Mouse (Mus musculus) kidney, embryonic 14.5 days (tissue): Measurements from ENCODE around the gene Ceacam16. TPM values are rescaled to one million over a fixed set of nuclear protein-coding genes. Genes with fewer than 3 reads are reported as not detected.

Experiments used
- ATAC-seq: fragments of 200-750 bp; cut with Nextera tagmentation; 2 replicates; pipeline ENCODE4 v1.8.0; 2017; ENCODE audit warnings: moderate number of reproducible peaks, mild to moderate bottlenecking, moderate TSS enrichment, moderate library complexity; ENCODE audit not compliant: low FRiP score, low TSS enrichment
- H3K27ac ChIP-seq: fragments of 300-500 bp; sonication (generic); 2 replicates; pipeline ENCODE4 v1.5.1; 2014; ENCODE audit warnings: low read depth, mild to moderate bottlenecking, low read length, moderate library complexity, mixed read lengths
- H3K27me3 ChIP-seq: fragments of 300-500 bp; sonication (generic); 2 replicates; pipeline ENCODE4 v1.6.1; 2014; ENCODE audit warnings: mild to moderate bottlenecking, low read length; ENCODE audit not compliant: control insufficient read depth, insufficient read depth
- H3K36me3 ChIP-seq: fragments of 300-500 bp; sonication (generic); 2 replicates; pipeline ENCODE4 v1.6.1; 2014; ENCODE audit warnings: low read length, mixed read lengths; ENCODE audit not compliant: control insufficient read depth, insufficient read depth
- H3K4me1 ChIP-seq: fragments of 300-500 bp; sonication (generic); 2 replicates; pipeline ENCODE4 v1.6.1; 2014; ENCODE audit warnings: low read length, mixed read lengths; ENCODE audit not compliant: control insufficient read depth, insufficient read depth
- H3K4me2 ChIP-seq: fragments of 300-500 bp; sonication (generic); replicated peaks from 2 replicates; pipeline ENCODE4 v1.6.1; 2014; ENCODE audit warnings: low read depth, mild to moderate bottlenecking, low read length
- H3K4me3 ChIP-seq: fragments of 300-500 bp; sonication (generic); 2 replicates; pipeline ENCODE4 v1.5.1; 2014; ENCODE audit warnings: mild to moderate bottlenecking, low read length
- H3K9ac ChIP-seq: fragments of 300-500 bp; sonication (generic); 2 replicates; pipeline ENCODE4 v1.6.1; 2014; ENCODE audit warnings: low read depth, mild to moderate bottlenecking, low read length, moderate library complexity
- H3K9me3 ChIP-seq: fragments of 300-500 bp; sonication (generic); 2 replicates; pipeline ENCODE4 v1.6.1; 2016; ENCODE audit warnings: low read length; ENCODE audit not compliant: control insufficient read depth
- WGBS: fragments of 180-500 bp; shearing (Covaris S2); extraction: QIAGEN DNeasy Blood & Tissue Kit; methylation state at CpG from one replicate; pipeline ENCODE4 v1.1.7; 2014; 5-methylcytosine and 5-hydroxymethylcytosine counted together
- polyA plus RNA-seq: library from polyadenylated mRNA; unstranded; fragments of >200 nt; fragmentation: Nextera tagmentation; extraction: Ambion mirVana; gene quantifications from 2 replicates; pipeline ENCODE4 v1.2.1, GENCODE M21; 2014

Ceacam16 gene
- polyA plus RNA-seq, 1 experiment from 2014 or later, result not detected

- WGBS, result 78% methylated on average over 6 of the region's 6 CpGs
- H3K4me2 ChIP-seq, result no peak overlapping the region
- peaks cover 36% of the 10 kb centered on the region for H3K27me3 ChIP-seq
- H3K36me3 ChIP-seq, result no peaks in the 10 kb centered on the region
- H3K4me1 ChIP-seq, result peaks cover 22% of the 10 kb centered on the region
- H3K9ac ChIP-seq, result no peak overlapping the region
- ATAC-seq, result no peak
- H3K4me3 ChIP-seq, result no peak overlapping the region
- no peak overlapping the region for H3K27ac ChIP-seq
- H3K9me3 ChIP-seq, result no peaks in the 10 kb centered on the region
These were observed 47.4 kb downstream of the Ceacam16 start for GRCm38 (mm10) chr7:19813579-19814122.

GRCm38 (mm10) chr7:19813161-19813560 is 47.9 kb downstream of the Ceacam16 start:
- ATAC-seq, result no peak
- H3K4me2 ChIP-seq, result no peak overlapping the region
- H3K4me1 ChIP-seq, result peaks cover 22% of the 10 kb centered on the region
- H3K27ac ChIP-seq, result no peak overlapping the region
- no peaks in the 10 kb centered on the region for H3K9me3 ChIP-seq
- 84% methylated on average over 4 of the region's 4 CpGs for WGBS
- peaks cover 37% of the 10 kb centered on the region for H3K27me3 ChIP-seq
- H3K36me3 ChIP-seq, result no peaks in the 10 kb centered on the region
- no peak overlapping the region for H3K4me3 ChIP-seq
- no peak overlapping the region for H3K9ac ChIP-seq

- ATAC-seq, result peak; percentile 51
- H3K36me3 ChIP-seq, result no peaks in the 10 kb centered on the region
- peak overlapping the region; percentile 12; the same call in 1 of the 2 replicates for H3K4me3 ChIP-seq
- H3K4me1 ChIP-seq, result peaks cover 5% of the 10 kb centered on the region; the same call in 1 of the 2 replicates
- no peaks in the 10 kb centered on the region for H3K9me3 ChIP-seq
- H3K27me3 ChIP-seq, result peaks cover 37% of the 10 kb centered on the region
- H3K9ac ChIP-seq, result no peak overlapping the region
- H3K27ac ChIP-seq, result no peak overlapping the region
- H3K4me2 ChIP-seq, result peak overlapping the region; percentile 19
- WGBS, result 5% methylated on average over 22 of the region's 22 CpGs
These were observed 50.0 kb downstream of the Ceacam16 start for GRCm38 (mm10) chr7:19811114-19811513.

DNA sequence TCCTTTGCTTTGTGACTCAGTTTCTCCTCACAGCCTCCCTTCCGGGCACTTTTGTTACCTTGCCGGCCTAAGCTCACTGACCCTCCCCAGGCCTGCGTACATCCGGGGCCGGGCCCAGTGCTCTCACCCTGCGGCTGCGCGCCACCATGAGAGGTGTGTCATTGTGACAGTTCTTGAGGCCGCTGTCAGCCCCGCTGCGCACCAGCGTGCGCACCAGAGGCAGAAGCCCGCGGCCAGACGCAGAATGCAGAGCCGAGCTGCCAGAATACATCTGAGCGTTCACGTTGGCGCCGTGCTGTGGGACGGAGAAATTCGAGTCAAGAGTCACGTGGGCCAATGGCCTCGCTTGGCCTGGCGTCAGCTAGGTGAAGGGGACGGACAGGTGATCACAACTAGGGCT is 51.7 kb downstream of the Ceacam16 start:
- H3K9me3 ChIP-seq, result no peaks in the 10 kb centered on the region
- no peak overlapping the region for H3K27ac ChIP-seq
- H3K4me2 ChIP-seq, result peak overlapping the region; percentile 41
- H3K27me3 ChIP-seq, result peaks cover 37% of the 10 kb centered on the region
- H3K4me1 ChIP-seq, result peaks cover 5% of the 10 kb centered on the region; the same call in 1 of the 2 replicates
- WGBS, result 3% methylated on average over 27 of the region's 27 CpGs
- H3K4me3 ChIP-seq, result peak overlapping the region; percentile 25
- peak; percentile 69; the same call in 1 of the 2 replicates for ATAC-seq
- H3K9ac ChIP-seq, result peak overlapping the region; percentile 13
- no peaks in the 10 kb centered on the region for H3K36me3 ChIP-seq

DNA sequence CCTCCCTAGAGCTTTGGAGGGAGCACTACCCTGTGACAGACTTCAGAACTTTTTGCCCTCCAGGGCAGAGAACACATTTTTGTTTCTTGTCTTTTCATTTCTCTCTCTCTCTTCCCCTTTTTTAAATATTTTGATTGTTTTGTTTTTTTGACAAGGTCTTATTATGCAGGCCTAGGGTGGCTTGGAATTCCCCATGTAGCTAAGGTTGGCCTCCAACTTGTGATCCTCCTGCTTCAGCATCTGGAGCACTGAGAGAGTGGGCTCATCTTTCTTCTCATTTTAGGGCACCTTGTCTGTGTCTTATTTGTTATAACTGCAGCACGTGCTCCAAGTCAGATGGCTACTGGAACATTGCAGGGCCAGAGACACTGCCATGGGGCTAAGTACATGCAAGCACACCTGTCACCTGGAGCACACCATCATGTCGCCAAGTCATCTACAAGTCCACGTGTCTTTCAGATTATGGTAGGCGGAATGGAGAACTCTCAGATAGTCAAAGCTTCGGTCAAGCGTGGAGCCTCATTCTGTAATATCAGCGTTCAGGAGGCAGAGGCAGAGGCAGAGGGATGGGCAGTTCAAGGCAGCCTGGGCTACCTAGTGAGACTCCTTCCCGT is 54.6 kb downstream of the Ceacam16 start:
- H3K4me1 ChIP-seq, result peaks cover 5% of the 10 kb centered on the region; the same call in 1 of the 2 replicates
- WGBS, result 84% methylated on average over 8 of the region's 8 CpGs
- peaks cover 29% of the 10 kb centered on the region for H3K27me3 ChIP-seq
- ATAC-seq, result no peak
- H3K27ac ChIP-seq, result no peak overlapping the region
- no peaks in the 10 kb centered on the region for H3K9me3 ChIP-seq
- no peaks in the 10 kb centered on the region for H3K36me3 ChIP-seq
- no peak overlapping the region for H3K4me3 ChIP-seq
- H3K4me2 ChIP-seq, result no peak overlapping the region
- no peak overlapping the region for H3K9ac ChIP-seq

- Histone ChIP-seq H3K27ac (no peak overlapping the region), H3K9ac (no peak overlapping the region), H3K27me3 (no peaks in the 10 kb centered on the region), H3K9me3 (no peaks in the 10 kb centered on the region), H3K4me1 (no peaks in the 10 kb centered on the region), H3K36me3 (no peaks in the 10 kb centered on the region), H3K4me2 (no peak overlapping the region), H3K4me3 (no peak overlapping the region)
- ATAC-seq, result no peak
- WGBS, result 21% methylated on average over 7 of the region's 7 CpGs
These were observed 58.1 kb downstream of the Ceacam16 start for GRCm38 (mm10) chr7:19802995-19803394.

Other genes with a start within 250 kb of the Ceacam16 start
- gene Relb, start 231.9 kb downstream of the Ceacam16 start, polyA plus RNA-seq, result 7.3 and 9.3 TPM in 2 replicates
- 76.2 and 101 TPM in 2 replicates for gene Clptm1, start 196.3 kb downstream of the Ceacam16 start, polyA plus RNA-seq
- 1.0 and 1.2 TPM in 2 replicates for gene Apoc2, start 183.4 kb downstream of the Ceacam16 start, polyA plus RNA-seq
- not detected in 2 replicates for gene Gm44805, start 179.9 kb downstream of the Ceacam16 start, polyA plus RNA-seq
- gene Apoc4, start 179.8 kb downstream of the Ceacam16 start, polyA plus RNA-seq, result 0.81 TPM in 1 of 2 replicates, not detected in the other
- gene Apoc1, start 168.6 kb downstream of the Ceacam16 start, polyA plus RNA-seq, result 8.4 and 13.1 TPM in 2 replicates
- gene Apoe, start 162.1 kb downstream of the Ceacam16 start, polyA plus RNA-seq, result 175 and 184 TPM in 2 replicates
- 159 and 177 TPM in 2 replicates for gene Tomm40, start 145.9 kb downstream of the Ceacam16 start, polyA plus RNA-seq
- 106 and 139 TPM in 2 replicates for gene Nectin2, start 110.8 kb downstream of the Ceacam16 start, polyA plus RNA-seq
- gene Bcam, start 90.3 kb downstream of the Ceacam16 start, polyA plus RNA-seq, result 177 and 214 TPM in 2 replicates
- 4.7 and 7.3 TPM in 2 replicates for gene Cblc, start 64.5 kb downstream of the Ceacam16 start, polyA plus RNA-seq
- 3.5 and 4.2 TPM in 2 replicates for gene Bcl3, start 38.5 kb downstream of the Ceacam16 start, polyA plus RNA-seq
- 0.27 TPM in 1 of 2 replicates, not detected in the other for gene Gm19345, start 9.3 kb downstream of the Ceacam16 start, polyA plus RNA-seq
- not detected in 2 replicates for gene Ceacam19, start 26.7 kb upstream of the Ceacam16 start, polyA plus RNA-seq
- 9.6 and 10.8 TPM in 2 replicates for gene Pvr, start 59.9 kb upstream of the Ceacam16 start, polyA plus RNA-seq
- not detected in 2 replicates for gene Igsf23, start 89.5 kb upstream of the Ceacam16 start, polyA plus RNA-seq
- gene Ceacam20, start 104.1 kb upstream of the Ceacam16 start, polyA plus RNA-seq, result not detected in 2 replicates
- not detected in 2 replicates for gene Nlrp9b, start 130.2 kb upstream of the Ceacam16 start, polyA plus RNA-seq
- gene Vmn1r91, start 238.4 kb upstream of the Ceacam16 start, polyA plus RNA-seq, result not detected in 2 replicates